Mouse (Mus musculus) E14TG2a.4 (cell line): ENCODE data around the gene Rps3a1.

ENCODE experiments used
- H3K27me3 ChIP-seq: 2 replicates; pipeline ENCODE4 v1.6.1; 2014; ENCODE audit warnings: low read length, control low read depth; ENCODE audit not compliant: insufficient read depth
- H3K36me3 ChIP-seq: 2 replicates; pipeline ENCODE4 v1.6.1; 2014; ENCODE audit warnings: low read length, control low read depth; ENCODE audit not compliant: insufficient read depth
- H3K4me1 ChIP-seq: replicated peaks from 2 replicates; pipeline ENCODE4 v1.6.1; 2014; ENCODE audit warnings: low read depth, low read length, control low read depth
- H3K4me3 ChIP-seq: replicated peaks from 2 replicates; pipeline ENCODE4 v1.5.1; 2014; ENCODE audit warnings: mild to moderate bottlenecking, low read length
- H3K9me3 ChIP-seq: 2 replicates; pipeline ENCODE4 v1.6.1; 2014; ENCODE audit warnings: low read length, control low read depth
- CTCF ChIP-seq: conservative IDR thresholded peaks from 2 replicates; pipeline ENCODE4 v1.5.1; 2014; ENCODE audit warnings: low read length
- NANOG ChIP-seq: IDR thresholded peaks from 2 replicates; pipeline ENCODE4 v1.6.1; 2014; ENCODE audit warnings: borderline replicate concordance, low read length, mixed read lengths
- POU5F1 ChIP-seq: IDR thresholded peaks from 2 replicates; pipeline ENCODE4 v1.6.1; 2014; ENCODE audit warnings: low read length, borderline replicate concordance

Gene Rps3a1

GRCm38 (mm10) chr3:86093213-86093845 is 49.2 kb downstream of the Rps3a1 start:
- Histone ChIP-seq H3K4me3 (no peak overlapping the region), H3K27me3 (no peaks in the 10 kb centered on the region), H3K4me1 (no peaks in the 10 kb centered on the region; the same call in 1 of the 2 replicates), H3K36me3 (peaks cover 14% of the 10 kb centered on the region), H3K9me3 (no peaks in the 10 kb centered on the region)
- TF ChIP-seq POU5F1 (no peak), NANOG (no peak), CTCF (no peak)
